Mouse (Mus musculus) ovary, postnatal 36 days (tissue): Measurements from ENCODE around the gene Mdga2.

Experiments used
- DNase-seq: peaks from one replicate; pipeline ENCODE4 v3.0.0; 2022; ENCODE audit warnings: low spot score, mixed read lengths

The Mdga2 gene

DNA sequence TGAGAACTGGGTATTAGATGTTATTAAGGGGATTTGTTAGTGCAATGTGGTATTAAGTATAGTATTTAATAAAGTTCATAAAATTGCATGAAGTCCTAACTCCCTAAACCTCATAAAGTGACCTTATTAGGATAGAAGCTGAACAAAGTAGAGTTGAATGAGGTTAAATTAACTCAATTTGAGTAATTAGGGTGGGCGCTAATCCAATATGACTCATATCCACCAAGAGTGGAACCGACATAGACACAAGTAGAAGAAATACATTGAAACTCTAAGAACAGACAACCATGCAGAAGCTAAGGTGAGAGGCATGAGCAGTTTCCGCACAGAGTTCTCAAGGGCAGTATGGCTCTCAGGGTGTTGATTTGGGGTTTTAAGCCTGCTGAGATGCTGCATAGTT lies 165.7 kb downstream of the Mdga2 start:
- no peak for DNase-seq

GRCm38 (mm10) chr12:67045099-67045750 lies 177.1 kb downstream of the Mdga2 start:
- no peak for DNase-seq

DNA sequence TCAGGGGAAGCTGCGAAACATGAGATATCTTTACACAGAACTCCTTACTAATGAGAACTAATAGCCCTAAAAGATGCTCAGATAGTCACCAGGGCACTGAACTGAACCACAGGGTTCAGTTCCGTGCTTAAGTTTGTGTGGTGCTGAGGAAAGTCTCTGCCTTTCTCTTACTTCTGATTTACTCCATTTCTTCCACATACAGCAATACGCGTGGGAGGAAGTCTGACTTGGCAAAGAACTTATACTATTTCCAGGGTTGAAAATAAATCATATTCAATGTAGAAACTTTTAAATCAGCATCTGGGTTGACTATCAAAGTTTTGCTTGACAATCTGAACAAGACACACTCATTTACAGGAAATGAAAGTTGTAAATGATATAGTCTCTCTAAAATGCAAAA lies 180.5 kb downstream of the Mdga2 start:
- DNase-seq, result no peak

DNA sequence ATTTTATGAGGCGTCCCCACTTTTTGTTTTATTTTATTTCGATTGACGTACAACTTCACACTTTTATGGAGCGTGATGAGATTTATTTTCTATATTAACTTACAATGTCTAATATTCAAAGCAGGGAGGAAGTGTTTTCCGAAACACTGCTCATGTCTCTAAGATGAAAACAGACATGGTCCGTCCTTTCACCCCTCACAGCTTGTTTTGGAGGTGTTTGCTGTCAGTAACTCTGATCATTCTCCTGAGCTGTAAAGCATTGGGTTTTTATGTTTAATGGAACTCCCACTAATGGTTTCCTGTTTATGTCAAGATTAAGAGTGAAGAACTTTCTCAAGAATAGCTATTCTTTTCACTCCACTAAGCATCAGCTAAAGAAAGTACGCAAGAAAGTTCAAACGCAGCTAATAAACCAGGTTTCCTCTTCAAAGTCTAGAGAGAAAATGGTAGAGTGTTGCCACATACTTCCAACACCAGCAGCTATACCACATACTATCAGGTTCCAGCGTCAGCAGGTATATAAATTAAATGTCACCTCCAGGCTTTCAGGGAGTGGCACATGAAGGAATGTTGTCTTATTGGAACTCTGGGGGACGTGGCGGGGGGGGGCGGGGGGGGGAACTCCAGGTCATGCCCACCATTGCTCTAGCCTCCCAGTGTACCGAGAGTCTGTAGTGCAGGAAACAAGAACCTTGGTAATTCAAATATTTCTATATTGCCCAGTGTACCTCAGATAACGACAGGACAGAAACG lies 186.7 kb downstream of the Mdga2 start:
- DNase-seq, result no peak

DNA sequence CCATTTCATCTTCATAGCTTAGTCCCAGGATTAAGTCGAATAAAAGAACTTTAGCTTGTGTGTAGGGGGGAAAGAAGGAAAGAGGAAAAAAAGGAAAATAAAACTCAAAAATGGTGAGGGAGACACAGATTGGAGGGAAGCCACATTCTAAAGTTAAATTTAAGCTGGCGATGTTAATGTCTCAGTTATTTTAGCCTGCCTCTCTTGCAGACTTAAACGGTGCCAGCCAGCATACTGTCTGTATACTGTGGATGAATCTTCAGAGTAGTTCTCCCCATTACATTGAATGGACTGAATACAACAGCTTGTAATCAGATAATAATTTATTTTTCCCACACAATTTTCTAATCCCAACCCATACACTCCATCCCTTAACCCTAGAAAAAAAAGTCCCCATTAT lies 205.2 kb downstream of the Mdga2 start:
- no peak for DNase-seq

DNA sequence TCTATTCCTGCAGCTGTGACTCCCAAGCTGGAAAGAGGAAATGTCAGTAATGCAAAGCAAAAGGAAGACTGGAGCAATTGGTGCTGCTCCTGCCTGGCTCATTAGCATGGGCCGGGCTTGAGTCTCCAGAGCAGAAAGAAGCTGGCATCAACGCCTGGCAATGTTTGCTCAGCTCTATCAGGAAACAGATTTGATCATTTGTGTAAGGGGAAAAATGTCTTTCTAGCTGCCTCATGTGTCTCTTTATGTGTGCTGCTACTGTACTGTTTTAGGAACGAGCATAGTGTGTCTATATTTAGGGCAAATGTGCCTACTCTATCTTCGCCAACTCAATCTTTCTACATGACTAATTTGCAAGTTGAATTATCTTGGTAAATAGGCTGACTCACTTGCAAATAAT lies 211.0 kb downstream of the Mdga2 start:
- no peak for DNase-seq

- no peak for DNase-seq
Observed at GRCm38 (mm10) chr12:67010318-67010717, 212.0 kb downstream of the Mdga2 start.

DNA sequence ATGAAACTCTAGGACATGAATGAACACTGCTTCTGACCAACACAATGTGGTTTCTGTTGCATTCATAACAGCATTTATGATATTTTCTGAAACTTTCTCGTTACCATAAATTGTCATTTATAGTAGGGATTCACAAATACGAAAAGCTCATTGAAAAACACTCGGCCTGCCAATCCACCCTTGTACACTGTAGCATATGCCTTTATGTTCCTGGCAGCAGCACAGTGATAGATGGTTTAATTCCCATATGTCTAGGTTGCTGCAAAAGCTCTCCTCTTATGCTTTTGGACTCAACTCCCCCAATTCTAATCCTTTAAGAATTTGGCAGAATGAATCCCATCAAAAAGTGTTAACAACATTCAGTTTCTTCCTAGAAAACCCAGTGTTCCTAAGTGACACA lies 213.2 kb downstream of the Mdga2 start:
- no peak for DNase-seq

DNA sequence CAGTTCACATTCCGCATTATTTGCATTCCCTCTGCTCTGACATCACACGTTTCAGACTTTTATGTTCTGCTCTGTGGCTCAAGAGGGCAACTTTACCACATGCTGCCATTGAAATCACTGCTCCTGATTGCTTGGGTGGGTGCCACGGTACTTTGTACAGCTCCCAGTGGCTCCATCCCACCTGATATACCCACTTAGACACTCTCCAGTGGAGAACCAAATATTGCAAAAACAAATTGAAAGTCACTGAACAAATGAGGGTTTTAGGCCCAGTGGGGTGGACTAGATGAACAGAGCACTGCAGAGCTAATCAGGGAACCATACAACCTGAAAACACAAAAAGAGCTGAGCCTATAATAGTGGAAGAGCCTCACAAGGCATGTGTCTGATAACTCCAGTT lies 268.2 kb downstream of the Mdga2 start:
- no peak for DNase-seq

- DNase-seq, result no peak
Observed at GRCm38 (mm10) chr12:66915741-66916140, 306.6 kb downstream of the Mdga2 start.

- no peak for DNase-seq
Observed at GRCm38 (mm10) chr12:66899366-66899765, 323.0 kb downstream of the Mdga2 start.

DNA sequence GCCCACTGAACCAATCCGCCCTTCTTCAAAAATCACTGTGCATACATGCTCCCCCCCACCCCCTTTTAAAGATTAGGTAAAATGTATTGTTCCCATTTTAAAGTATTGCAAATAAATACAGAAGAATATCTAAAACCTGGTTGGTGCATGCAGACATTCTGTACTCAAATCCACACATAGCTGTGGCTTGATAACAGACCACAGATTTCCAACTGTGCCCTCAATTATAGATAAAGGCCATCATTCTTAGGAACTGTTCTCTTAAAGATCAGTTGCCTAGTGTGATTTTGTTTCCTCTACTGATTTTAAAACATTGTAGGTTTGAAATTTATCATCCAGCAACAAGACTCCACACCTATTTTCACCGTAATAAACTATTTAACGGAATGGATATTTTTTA lies 325.6 kb downstream of the Mdga2 start:
- no peak for DNase-seq

- no peak for DNase-seq
Observed at GRCm38 (mm10) chr12:66890296-66890695, 332.1 kb downstream of the Mdga2 start.

- no peak for DNase-seq
Observed at GRCm38 (mm10) chr12:66889276-66889675, 333.1 kb downstream of the Mdga2 start.

DNA sequence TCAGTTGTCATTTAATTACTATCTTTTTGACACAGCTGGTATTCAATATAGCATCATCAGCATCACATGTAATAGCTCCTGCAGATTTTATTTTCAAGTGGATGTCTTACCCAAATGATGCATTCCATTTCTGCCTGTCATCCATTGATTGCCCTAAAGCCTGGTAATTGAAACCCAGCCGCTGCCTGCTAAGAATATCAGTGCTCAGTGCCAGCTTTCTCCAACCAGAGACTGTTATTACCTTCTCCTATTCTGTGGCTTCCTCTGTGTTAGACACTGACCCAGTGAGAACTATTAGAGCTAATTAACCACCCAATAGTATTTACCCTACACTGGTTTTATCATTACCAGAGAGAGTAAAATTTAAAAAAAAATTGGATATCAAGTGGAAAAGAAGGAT lies 333.7 kb downstream of the Mdga2 start:
- DNase-seq, result no peak

GRCm38 (mm10) chr12:66866199-66866598 lies 356.1 kb downstream of the Mdga2 start:
- no peak for DNase-seq

DNA sequence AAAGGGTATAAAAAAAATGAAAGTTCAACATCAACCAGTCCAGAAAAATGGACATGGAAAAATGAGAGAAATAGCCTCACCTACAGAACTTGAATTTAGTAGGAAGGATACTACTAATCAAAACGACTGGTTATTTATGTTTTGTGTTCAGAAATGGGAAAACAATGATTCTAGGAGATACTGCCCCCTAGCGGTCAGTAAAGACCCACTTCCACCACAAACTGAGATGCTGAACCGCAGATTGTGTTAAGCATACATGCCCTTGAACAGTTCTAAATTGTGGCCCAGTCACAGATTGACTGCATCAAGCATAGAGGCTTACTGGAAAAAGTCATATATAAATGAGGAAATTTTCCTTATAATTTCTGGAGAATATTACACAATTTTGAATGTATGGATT lies 369.2 kb downstream of the Mdga2 start:
- DNase-seq, result no peak

GRCm38 (mm10) chr12:66840336-66840735 lies 382.0 kb downstream of the Mdga2 start:
- DNase-seq, result no peak

DNA sequence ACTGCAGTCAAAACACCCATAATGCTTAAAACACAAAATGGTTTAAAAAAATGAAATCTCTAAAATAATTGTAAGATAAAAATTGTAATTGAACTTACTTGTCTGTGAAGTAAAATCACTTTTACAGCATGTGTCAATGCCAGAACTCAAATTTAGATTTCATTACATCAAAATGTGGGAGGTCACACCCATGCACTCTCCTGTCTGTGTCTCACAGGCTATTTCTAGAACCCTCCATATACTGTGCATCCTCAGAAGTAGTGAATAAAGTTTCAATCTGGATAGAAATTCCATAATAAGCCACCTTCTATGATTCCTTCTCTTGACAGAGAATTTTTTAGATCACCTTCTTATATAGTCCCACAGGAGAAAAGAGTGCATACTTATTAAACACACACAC lies 466.7 kb downstream of the Mdga2 start:
- no peak for DNase-seq

- no peak for DNase-seq
Observed at GRCm38 (mm10) chr12:66734536-66734935, 487.8 kb downstream of the Mdga2 start.

- DNase-seq, result no peak
Observed at GRCm38 (mm10) chr12:66724474-66724873, 497.9 kb downstream of the Mdga2 start.

DNA sequence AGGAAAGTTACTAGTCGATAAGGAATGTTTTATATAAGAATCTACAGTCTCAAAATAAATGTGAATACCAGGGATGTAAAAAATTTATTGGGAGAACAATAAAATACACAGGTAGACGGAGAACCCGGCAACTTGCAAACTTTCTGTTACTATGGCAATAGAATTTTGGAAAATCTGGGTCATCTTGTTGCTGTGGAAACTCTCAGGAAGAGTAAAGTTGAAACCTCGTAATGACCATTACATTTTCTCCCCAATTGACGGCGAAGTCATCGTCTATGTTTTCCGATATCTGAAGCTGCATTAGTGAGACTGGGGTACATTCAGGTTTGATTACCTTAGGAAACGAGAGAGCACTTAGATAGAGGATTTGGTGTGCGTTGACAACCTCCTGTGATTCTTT lies 514.0 kb downstream of the Mdga2 start:
- no peak for DNase-seq

GRCm38 (mm10) chr12:66707431-66707830 lies 514.9 kb downstream of the Mdga2 start:
- DNase-seq, result no peak

- no peak for DNase-seq
Observed at GRCm38 (mm10) chr12:66705015-66705414, 517.3 kb downstream of the Mdga2 start.
